Mouse (Mus musculus) ES-Bruce4 (cell line): ENCODE results near the gene Tdo2. TPM values are rescaled to one million over a fixed set of nuclear protein-coding genes. Genes with fewer than 3 reads are reported as not detected.

Experiments
- H3K27ac ChIP-seq: 2 replicates; pipeline ENCODE4 v1.5.1; 2012; ENCODE audit warnings: low read length, inconsistent platforms; ENCODE audit not compliant: insufficient read depth
- H3K27me3 ChIP-seq: 2 replicates; pipeline ENCODE4 v1.6.1; 2012; ENCODE audit warnings: mild to moderate bottlenecking, low read length, inconsistent platforms; ENCODE audit not compliant: control insufficient read depth, poor library complexity, insufficient read depth, severe bottlenecking
- H3K36me3 ChIP-seq: 2 replicates; pipeline ENCODE4 v1.6.1; 2012; ENCODE audit warnings: inconsistent platforms, mild to moderate bottlenecking, low read length, moderate library complexity; ENCODE audit not compliant: control insufficient read depth, poor library complexity, insufficient read depth, severe bottlenecking
- H3K4me1 ChIP-seq: one replicate; pipeline ENCODE4 v1.8.1; 2011; ENCODE audit warnings: low read length; ENCODE audit not compliant: control insufficient read depth, insufficient read depth
- H3K4me3 ChIP-seq: 2 replicates; pipeline ENCODE4 v1.5.1; 2011; ENCODE audit warnings: low read depth, mild to moderate bottlenecking, low read length
- H3K9ac ChIP-seq: 2 replicates; pipeline ENCODE4 v1.6.1; 2012; ENCODE audit warnings: low read depth, mild to moderate bottlenecking, inconsistent platforms; ENCODE audit not compliant: poor library complexity, severe bottlenecking
- H3K9me3 ChIP-seq: replicated peaks from 2 replicates; pipeline ENCODE4 v1.6.1; 2012; ENCODE audit warnings: mild to moderate bottlenecking, low read length, inconsistent platforms; ENCODE audit not compliant: control insufficient read depth, poor library complexity, insufficient read depth, severe bottlenecking
- CTCF ChIP-seq: IDR thresholded peaks from one replicate; pipeline ENCODE4 v1.8.1; 2011; ENCODE audit warnings: low read depth, low read length
- EP300 ChIP-seq: IDR thresholded peaks from 2 replicates; pipeline ENCODE4 v1.6.1; 2011; ENCODE audit warnings: low read depth, low read length; ENCODE audit not compliant: insufficient read depth
- POLR2A ChIP-seq: IDR thresholded peaks from one replicate; pipeline ENCODE4 v1.8.1; 2011; ENCODE audit warnings: low read length; ENCODE audit not compliant: insufficient read depth
- polyA plus RNA-seq: library from polyadenylated mRNA; stranded (reverse); fragments of >200 nt; gene quantifications from 2 replicates; pipeline ENCODE4 v1.2.4, GENCODE M21; 2011; ENCODE audit warnings: low read depth; ENCODE audit not compliant: missing spikeins, insufficient read depth, insufficient read length

Tdo2 gene
- polyA plus RNA-seq, 1 experiment, result not detected

DNA sequence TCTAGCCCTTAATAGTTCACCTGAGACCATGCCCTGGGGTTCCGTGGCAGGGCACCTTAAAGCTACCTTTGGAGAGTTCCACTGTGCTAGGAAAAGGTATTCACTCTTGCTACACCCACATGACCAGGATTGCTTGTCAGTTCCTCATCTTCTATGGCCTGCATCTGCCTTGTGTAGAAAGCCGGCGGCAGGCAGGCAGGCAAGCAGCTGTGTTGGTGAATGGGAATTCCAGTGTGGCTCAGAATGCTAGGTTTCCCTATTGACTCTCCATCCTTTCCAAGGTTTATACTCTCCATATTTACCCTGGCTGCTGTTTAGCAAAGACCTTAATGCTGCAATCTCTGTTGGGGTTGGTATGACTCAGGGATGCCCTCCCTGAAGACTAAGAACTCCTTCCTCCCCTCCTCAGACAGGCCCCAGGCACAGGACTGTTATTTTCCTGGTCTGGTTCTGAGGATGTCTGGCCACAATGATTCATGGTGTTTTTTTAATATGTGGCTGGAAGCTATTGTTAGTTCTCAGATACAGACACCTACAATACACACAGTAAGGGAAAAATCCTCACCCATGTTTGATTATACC lies 58.6 kb downstream of the Tdo2 start:
- Histone ChIP-seq H3K27me3 (no peaks in the 10 kb centered on the region; the same call in 1 of the 2 replicates), H3K9ac (no peak overlapping the region), H3K27ac (no peak overlapping the region), H3K4me3 (no peak overlapping the region), H3K36me3 (no peaks in the 10 kb centered on the region), H3K9me3 (no peaks in the 10 kb centered on the region), H3K4me1 (no peaks in the 10 kb centered on the region)
- TF ChIP-seq CTCF, result no peak
- TF ChIP-seq POLR2A, result no peak
- TF ChIP-seq EP300, result no peak

DNA sequence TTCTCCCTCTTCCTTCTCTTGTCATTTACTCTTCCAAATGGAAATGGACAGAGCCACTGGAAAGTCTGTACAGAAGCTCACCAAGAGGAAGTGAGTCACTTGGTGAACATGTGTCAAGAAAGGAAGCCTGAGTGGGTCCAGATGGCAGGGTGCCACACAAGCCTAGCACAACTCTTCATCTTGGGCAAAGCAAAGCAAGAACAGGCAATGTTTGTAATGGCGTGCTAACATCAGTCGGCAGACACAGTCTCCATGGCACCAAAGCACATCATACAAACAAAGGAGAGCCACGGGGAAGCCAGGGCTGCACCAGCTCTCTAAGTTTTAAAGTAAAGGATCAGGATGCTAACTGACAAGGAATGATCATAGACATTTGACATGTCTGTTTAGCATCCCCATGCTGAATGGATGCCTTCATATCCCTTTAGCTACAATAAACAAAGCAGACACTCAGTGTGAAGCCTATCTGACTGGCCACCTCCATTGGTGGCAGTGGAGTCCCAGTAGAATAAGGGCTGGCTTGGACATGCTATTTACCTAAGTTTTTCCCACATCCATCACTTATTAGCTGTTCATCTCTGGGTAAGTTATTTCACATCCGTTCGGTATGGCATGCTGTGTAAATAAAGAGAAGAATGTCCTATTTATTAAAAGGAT lies 59.8 kb downstream of the Tdo2 start:
- no peak overlapping the region for H3K4me3 ChIP-seq
- H3K9me3 ChIP-seq, result no peaks in the 10 kb centered on the region
- H3K36me3 ChIP-seq, result no peaks in the 10 kb centered on the region
- H3K27me3 ChIP-seq, result no peaks in the 10 kb centered on the region; the same call in 1 of the 2 replicates
- H3K27ac ChIP-seq, result no peak overlapping the region
- H3K4me1 ChIP-seq, result no peaks in the 10 kb centered on the region
- no peak for TF ChIP-seq EP300
- TF ChIP-seq POLR2A, result no peak
- no peak for TF ChIP-seq CTCF
- no peak overlapping the region for H3K9ac ChIP-seq

DNA sequence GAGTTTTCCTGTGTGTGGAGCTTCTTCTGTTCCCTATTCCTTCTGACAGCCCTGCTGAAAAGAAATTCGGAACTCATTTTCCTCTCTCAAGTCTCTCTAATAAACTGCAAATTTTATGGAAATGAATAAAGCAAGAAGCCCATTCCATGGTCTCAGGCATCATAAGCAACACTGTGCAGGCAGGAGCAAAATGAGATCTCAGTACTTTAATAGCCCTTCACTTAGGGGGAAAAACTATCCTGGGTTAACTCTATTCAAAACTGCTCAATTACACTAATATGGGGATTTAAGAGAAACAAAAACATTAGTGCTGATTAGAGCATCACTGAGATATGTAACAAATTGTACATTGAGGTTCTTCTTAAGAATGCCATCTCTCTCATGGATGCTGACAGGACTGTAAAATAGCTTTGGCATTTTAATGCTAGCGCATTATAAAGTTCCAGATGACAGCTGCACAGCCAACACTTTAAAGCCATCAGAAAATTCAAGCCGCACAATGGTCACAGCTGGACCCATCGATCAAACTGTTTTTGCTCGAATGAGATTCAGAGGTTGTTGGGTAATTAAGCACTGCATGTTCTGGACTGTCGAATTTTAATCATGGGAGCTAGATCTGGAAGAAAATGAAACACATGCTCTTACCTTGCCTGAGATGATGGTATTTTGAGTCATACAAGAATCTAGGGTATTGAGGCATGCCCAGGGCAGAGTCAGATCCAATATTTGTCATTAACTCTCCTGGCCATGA lies 65.5 kb downstream of the Tdo2 start:
- Histone ChIP-seq H3K4me3 (no peak overlapping the region), H3K9me3 (no peaks in the 10 kb centered on the region), H3K27ac (no peak overlapping the region), H3K9ac (no peak overlapping the region), H3K36me3 (no peaks in the 10 kb centered on the region), H3K4me1 (no peaks in the 10 kb centered on the region), H3K27me3 (no peaks in the 10 kb centered on the region)
- TF ChIP-seq CTCF, result no peak
- no peak for TF ChIP-seq POLR2A
- TF ChIP-seq EP300, result no peak

Other genes with a start within 250 kb of the Tdo2 start
- 2.0 and 2.3 TPM in 2 replicates for gene Ctso, start 43.6 kb downstream of the Tdo2 start, polyA plus RNA-seq
- not detected in 2 replicates for gene Asic5, start 6.1 kb upstream of the Tdo2 start, polyA plus RNA-seq
- 0.37 and 0.76 TPM in 2 replicates for gene Gucy1b1, start 98.5 kb upstream of the Tdo2 start, polyA plus RNA-seq
- 0.15 and 0.52 TPM in 2 replicates for gene Gucy1a1, start 169.6 kb upstream of the Tdo2 start, polyA plus RNA-seq